Mouse (Mus musculus): ENCODE data around the gene Txndc5.

The Txndc5 gene

GRCm38 (mm10) chr13:38463410-38463809 is 65.2 kb downstream of the Txndc5 start:
- peak; percentile 27 for DNase-seq (ENCODE audit: low read depth)

GRCm38 (mm10) chr13:38451446-38451845 is 77.2 kb downstream of the Txndc5 start:
- no peak for DNase-seq (ENCODE audit: low read depth)

All from NIH3T3 (cell line).